Mouse (Mus musculus) adrenal gland, postnatal 10 days (tissue): ENCODE data around the gene Togaram2. TPM values are rescaled to one million over a fixed set of nuclear protein-coding genes. Genes with fewer than 3 reads are reported as not detected.

Experiments used
- DNase-seq: peaks from one replicate; pipeline ENCODE4 v3.0.0; 2021; ENCODE audit warnings: mixed read lengths
- total RNA-seq, 2 experiments: library from RNA; stranded (reverse); gene quantifications; 2 replicates each; pipeline ENCODE4 v1.2.3; 2021

The Togaram2 gene
- total RNA-seq, 2 experiments from 2014 or later, result 0.27 to 0.33 TPM

DNA sequence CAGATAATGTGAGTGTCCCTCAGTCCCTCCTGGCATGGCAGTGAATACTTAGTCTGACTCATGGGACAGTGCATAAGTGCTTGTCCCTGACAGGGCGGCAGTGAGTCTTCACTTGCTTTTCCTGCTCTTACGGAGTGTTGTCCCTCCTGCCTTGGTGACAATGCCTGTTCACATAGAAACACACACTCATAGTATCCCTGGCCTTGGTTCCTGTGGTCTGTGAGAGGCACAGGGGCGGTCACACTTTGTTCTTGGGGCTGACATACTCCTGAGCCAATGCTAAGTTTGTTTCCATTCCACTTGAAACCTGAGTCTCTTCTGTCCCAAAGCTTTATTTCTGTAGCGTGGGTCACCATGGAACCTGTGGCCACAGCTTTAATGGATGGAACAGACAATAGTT is 9.3 kb downstream of the Togaram2 start:
- no peak for DNase-seq

DNA sequence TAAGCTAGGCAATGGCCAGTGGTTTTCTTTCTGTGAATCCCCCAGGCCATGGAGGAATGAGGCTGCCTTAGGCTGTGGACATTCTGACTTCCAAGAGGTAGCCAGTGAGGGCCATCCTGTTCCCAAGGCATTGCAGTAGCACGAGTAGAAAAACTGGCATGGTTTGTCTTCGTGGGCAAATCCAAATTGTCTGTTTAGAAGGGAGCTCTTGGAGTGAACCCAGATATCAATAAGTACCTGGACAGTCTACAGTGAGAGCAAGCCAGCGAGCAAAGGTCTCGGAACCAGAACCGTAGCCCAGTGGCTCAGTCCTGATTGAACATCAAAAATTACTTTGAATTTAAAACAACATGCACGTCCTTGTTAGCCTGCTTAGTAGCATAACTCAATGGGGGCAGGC is 10.2 kb downstream of the Togaram2 start:
- no peak for DNase-seq

DNA sequence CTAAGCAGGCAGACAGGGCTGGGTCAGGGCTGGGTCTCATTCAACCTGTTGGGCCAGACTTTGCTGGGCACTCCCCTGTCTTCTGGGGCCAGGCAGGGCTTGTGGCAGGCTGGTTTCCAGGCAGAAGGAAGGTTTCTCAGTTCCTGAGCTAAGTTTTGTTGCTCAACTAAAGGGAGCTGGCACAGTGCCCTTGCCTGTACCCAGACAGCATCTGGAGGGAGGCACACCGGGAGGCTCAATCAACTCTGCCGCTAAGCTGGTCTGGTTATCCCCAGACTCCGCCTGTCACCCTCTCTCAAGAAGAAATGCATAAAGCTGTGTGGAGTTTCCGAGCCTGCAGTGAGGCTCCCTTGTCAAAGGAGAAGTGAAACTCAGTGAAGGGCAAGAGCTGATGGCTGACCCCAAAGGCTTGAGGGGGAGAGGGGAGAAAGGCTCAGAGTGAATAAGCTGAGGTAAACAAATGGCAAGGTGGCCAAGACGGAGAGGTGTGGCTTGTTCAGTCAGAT is 11.1 kb downstream of the Togaram2 start:
- peak; percentile 35 for DNase-seq

DNA sequence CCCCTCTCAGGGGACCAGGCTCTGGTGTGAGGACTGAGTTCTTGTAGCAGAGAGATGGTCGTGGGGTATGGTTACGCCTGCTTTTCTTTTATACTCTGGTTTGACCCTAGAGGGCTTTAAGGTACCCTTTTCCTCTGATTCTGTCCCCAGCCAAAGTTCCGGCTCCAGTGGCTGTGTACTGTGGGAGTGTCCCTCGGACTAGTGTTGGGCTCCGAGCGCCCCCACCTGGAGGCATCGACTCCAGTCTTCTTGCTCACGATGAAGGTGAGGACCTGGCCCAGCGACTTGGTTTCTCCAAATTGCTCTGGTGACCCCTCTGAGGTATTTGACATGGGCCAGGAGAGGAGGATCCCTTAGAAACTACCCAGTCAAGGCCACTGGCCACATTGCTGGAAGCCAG is 14.4 kb downstream of the Togaram2 start:
- no peak for DNase-seq

DNA sequence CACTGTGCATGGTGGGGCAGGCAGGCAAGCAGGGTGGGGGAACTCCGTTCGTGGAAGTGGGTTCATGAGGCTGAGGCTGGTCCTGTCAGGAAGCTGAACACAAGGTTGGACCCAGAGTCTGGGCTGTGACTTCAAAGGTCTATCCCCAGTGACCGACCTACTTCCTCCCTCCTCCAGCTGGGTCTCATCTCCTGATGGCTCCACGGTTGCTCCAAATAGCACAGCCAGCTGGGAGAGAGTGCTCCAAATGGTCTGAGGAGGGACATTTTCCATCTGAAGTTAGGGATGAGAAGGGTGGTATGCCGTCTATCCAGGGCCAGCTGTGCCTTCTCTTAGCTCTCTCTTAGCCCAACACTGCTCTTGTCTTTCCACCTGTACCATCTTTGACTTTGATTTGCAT is 16.8 kb downstream of the Togaram2 start:
- DNase-seq, result no peak

DNA sequence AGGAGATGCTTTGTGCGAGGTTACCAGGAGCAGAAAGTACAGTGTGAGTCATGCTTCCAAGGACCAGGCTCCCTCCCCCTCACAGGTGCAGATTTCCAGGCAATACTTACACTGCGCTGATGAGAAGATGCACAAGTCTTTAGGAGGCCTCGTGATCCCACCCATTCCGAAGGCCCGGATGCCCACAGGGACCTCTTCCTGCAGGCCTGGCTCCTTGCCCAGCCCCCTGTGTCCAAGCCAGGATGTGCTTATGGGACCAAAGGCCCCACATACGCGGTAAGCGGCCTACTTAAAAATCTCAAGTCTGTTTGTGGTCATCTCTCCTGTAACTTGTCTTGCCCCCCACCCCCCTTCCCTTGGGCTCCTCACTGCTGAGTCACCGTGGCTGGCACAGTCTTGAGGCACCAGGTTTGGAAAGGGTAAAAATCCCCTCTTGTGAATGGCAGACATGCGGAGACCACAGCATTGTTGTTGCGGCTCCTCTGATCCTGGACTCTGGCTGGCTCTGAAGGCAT is 18.4 kb downstream of the Togaram2 start:
- DNase-seq, result peak; percentile 24

DNA sequence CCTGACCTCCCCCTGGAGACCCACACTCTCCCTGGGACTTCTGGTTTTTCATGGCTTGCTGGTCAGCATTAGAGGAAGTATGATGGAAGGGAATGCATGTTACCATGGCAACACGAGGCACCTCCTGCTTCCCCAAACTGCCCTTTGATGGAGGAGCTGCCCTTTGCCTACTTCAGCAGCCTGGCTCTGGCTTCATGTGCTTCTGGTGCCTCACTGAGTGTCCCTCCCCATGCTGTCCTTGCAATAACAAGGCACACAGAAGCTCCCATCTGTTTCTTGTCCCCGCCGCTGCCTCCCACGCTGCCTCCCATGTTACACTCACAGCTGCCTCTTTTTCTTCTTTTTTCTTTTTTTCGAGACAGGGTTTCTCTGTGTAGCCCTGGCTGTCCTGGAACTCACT is 20.3 kb downstream of the Togaram2 start:
- no peak for DNase-seq

DNA sequence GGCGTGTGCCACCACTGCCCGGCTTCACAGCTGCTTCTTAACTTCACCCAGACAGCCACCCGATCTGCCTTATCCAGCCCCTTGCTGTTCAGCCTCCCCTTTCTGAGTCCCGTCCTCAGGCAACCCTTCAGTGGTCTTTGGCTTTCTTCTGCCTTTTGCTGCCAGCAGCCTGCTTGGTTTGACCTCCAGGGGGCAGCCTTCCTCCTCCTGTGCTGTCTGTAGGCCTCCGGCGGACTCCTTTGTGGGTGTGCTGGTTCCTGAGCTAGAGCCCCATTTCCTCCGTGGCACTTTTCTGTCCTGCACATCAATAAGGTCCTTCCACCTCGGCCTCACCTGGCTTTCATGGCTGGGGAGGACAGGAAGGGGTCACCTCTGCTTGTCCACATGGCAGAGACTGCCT is 20.7 kb downstream of the Togaram2 start:
- DNase-seq, result peak; percentile 24

DNA sequence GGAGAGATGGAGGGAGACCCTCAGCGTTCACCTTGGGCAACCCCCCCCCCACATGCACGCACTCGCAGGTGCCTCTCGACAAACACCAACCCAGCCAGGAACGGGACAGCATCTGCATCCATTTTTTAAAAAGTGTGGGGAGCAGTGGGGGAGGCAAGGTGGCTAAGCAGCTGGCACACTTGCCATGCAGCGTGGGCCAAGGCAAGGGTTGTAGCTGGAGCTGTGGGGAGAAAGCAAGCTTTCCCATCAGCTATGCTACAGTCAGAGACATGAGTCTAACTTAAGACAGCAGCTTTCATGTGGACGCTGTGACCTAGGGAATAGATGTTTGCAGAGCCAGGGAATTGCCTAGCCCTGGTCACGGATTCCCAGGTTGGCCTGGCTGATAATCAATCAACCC is 22.1 kb downstream of the Togaram2 start:
- DNase-seq, result no peak

DNA sequence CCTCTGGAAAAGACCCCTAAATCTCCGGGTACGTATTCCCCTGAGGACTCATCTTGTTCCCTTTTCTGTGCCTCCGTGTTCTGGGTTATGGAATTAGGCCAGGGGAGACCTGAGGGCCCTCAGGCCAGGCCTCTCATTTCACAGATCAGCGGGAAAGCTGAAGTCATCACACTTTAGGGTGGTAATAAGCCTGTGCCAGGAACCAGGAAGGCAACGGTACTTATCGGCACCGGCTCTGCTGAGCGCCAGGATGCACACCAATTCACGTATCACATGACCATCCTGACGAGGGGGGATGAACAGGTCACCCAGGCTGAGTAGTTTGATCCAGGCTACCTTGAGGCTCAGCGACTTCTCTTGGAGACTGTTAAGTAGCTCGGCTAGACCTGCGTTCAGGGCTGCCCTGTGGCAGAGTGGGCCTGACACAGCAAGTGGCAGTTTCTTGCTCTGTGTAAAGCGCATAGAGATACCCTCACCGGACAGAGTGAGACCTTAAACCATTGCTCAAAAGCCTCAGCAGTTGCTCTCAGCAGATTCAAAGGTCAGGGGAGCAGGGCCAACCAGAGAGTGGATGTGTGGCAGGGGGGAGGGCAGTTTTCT is 22.8 kb downstream of the Togaram2 start:
- DNase-seq, result no peak

DNA sequence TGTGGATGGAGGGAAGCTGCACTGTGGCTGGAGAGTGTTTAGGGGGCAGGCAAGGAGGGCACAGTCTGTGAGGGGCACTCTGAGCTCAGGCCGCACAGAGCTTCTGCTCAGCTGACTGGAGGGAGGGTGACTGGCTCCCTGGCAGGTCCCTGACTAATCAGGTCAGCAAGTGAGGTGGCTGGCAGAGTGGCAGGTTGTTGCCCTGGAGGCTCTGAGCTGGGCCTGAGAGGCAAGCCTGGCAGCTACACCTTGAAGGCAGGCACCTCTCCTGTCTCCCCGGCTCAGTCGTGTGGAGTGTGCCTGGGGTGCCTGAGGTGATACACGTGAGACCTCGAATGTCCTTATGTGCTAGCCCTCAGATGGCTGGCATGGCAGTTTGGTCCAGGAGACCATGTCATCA is 23.3 kb downstream of the Togaram2 start:
- DNase-seq, result peak; percentile 12

DNA sequence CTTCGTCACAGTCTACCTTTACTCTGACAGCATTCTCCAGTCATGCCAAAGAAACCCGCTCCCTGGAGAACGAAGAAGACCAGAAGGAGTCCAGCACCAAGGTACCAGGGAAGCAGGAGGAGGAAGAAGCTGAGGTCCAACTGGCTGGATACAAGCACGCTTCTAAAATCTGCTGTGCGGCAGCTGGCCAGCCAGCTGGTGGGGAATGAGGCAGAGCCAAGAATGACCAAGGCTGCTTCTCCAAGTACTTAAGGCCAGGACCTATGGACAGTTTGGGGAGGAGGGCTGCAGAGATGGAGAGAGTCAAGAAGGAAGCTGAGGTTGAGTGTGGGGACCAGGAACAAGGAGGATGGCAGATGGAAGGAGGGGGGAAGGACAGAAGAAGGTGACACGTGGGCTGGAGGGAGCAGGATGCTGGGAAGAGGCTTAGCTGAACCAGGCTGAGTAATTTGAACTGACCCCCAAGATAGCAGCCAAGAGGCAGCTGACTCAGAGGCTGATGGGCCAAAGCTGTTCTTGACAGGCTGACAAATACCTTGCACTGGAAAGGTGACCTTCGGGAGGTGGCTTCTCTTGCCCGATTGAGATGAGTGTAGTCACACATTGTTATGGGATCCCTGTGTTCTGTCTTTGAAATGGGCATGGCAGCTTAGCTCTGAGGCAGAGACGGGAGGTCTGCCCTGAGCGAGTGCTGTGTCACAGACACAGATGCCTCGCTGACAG is 25.0 kb downstream of the Togaram2 start:
- peak; percentile 13 for DNase-seq

DNA sequence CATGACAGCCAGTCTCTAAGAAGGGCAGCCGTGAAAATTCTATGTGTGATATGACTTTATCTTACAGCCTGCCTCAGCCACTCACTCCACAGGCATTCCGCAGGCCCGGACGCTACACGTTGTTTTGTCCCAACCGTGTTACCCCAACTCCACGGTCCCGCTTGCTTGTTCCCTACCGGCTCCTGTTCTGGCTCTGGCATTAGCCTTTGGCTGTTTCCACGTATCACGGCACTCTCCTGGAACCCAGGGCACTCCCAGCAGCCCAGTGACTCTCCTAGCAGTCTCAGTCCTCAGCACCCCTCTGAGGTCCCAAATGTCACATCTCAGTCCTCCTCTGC is 25.5 kb downstream of the Togaram2 start:
- DNase-seq, result no peak

DNA sequence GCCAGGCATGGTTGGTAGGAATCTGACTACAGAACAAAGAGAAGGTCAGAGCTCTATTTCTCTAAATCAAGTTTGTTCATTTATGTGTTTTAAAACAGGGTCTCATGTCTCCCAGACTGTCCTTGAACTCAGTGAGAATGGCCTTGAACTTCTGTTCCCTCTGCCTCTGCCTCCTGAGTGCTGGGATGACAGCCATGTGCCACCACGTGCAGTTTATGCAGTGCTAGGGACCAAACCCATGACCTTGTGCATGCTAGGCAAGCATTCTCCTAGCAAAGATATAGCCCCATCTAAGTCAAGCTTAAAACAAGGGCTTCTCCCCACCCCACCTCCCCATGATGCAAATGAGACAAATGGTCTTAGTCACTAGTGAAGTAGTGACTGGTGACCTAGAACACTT is 32.1 kb downstream of the Togaram2 start:
- DNase-seq, result no peak

DNA sequence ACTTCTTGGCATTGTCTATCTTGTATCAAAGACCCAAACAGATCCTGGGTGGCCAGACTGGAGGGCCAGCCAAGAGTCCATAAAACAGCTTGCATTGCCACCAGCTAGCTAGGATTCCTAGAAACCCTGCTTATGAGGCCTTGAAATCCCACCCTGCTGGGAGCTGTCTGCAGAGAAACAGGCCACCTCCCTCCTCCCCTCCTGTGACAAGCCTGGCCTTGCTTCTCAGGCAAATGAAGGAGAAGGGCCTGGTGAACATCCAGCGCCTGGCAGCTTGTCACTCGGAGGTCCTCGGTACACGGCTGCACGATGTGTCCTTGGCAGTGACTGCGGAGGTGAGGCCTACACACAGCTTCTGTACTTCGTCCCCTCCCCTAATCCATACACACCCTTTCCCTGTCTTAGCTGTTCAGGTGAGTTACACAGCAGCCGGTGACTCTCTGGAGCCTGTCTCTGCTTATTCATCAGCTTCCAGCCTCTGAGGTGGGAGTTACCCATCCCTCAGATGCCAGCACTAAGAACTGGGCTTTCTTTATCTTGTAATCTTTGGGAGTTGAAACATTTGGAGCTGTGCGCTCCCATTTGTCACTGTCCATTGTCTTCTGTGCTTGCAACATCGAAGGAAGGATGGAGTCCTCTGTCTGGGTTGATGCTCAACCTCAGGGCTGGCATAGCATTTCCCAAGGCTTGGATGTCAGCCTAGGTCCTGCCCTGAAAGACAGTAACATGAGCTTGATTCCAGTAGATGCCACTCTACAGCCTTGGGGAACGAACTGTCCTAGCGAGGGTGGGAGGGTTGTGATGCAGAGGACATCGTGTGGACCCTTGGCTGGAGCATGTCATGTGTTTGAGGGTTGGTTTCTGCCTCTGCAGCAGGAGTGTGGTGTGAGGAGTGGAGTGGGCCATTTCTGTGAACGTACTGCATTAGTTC is 32.8 kb downstream of the Togaram2 start:
- peak; percentile 9 for DNase-seq

DNA sequence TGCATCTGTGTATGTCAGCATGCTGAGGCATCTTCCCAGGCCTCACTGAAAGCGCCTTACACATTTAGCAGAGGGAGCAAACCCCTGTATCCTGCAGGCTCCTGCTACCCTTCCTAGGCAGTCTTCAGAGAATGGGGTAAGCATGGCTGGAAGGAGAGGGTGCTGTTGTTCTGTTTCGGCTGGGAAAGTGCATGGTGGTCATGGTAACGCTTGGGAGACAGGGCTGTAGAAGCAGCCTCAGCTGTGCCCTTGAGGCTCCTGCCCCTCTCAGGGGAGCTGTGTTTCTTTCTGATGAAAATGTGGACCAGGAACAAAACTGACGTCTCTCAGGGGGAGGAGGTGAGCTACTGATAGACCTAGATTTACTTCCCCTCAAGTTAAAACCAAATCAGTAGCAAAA is 34.7 kb downstream of the Togaram2 start:
- no peak for DNase-seq

DNA sequence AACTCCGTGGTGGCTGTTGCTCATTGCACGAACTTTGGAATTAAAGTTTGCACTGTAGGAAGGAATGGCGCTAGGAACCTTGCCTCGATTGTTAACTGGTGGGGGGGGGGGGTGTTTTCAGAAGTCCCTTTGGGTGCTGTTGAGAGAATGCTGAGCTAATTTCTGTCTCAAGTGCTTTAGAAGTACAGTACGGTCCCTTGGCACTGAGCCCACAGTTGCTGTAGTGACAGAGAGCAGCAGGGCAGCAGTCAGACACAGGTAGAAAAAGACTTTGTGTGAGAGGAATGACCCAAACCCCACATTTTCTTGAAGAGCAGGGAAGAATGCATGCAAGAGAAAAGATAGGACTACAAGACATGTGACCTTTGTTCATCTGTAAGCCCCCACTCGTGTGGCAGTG is 39.2 kb downstream of the Togaram2 start:
- DNase-seq, result peak; percentile 42

DNA sequence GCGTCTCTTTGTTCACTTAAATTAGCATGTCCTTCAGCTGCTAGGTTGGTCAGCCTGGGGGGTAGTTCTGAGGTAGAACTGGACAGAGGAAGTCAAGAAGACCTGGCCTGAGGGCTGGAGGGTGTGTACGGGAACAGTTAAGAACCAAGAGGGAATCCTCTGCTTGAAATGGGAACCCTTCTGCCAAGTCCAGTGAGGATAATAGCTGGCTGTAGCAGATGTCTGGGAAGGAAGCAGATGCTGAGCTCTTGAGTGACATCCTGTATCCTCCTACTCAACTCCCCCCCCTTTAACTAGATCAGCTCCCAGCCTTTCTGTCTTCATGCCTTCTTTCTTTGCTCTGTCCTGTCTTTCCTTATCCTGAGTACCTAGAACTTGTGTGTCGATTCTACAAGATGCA is 42.0 kb downstream of the Togaram2 start:
- DNase-seq, result no peak

DNA sequence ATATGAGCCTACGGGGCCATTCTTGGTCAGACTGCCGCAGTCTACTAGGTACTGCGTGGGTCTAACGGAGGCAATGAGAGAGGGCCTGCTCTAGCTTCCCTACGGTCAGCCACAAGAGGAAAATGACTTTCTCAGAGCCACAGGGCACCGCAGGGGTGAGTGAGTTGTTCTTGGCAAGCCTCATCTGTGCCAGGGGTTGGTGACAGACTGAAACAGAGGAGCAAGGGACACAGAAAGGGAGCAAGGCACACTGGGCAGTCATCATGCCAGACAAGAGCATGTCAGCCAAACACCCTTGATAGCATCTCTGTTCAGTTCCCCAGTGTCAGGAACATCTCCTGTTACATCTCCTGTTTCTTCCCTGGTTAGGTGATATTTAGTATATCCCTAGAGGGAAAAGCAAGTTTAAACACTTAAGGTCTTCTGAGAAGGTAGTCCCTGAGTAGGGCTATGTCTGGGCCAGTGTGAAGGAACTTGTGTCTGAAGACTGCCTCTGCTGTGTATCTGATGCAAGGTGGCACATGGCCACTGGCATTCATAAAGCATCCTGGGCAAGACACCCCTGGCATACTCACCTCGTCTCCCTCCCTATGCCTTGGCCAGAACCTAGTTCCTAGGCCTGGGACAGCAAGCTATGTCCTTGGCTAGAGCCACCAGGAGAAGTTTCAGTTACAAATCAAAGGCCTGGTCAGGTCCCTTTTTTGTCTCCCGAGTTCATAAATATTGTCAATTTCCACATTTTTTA is 45.0 kb downstream of the Togaram2 start:
- DNase-seq, result peak; percentile 12

DNA sequence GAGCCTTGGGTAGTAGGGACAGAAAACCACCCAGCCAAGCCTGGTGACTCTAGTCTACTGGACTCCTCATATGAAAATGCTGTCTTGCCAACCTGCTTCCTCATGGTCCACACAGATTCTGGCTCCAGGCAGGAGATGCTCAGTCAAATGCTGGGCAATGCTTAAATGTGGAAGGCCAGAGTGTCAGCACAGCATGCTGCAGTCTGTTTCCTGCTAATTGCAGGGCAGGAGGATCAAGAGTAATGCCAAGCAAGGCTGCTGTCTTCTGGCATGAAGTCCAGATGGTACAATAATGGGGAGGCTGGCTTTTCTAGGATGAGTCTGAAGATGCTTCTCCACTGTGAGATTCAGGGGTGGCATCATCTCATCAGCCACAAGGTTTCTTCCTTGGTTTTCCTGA is 47.4 kb downstream of the Togaram2 start:
- DNase-seq, result no peak

DNA sequence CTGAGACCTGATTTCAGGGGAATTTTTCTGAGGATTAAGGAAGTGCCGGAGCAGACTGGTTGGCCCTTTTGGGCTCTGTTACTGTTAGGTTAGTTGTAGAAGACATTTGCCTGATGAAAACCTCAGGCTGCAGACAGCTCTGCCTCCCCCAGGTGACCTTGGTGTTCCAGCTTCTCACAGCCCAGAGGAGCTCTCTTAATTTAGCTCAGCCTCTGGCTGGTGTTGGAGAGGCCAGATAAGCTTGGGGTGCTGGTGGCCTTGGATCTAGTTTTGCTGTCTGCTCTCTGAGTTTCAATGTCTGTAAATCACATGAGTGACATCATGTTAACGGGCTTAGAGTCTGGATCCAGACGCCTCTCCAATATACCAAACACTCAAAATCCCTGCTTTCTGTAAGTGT is 48.0 kb downstream of the Togaram2 start:
- peak; percentile 58 for DNase-seq

DNA sequence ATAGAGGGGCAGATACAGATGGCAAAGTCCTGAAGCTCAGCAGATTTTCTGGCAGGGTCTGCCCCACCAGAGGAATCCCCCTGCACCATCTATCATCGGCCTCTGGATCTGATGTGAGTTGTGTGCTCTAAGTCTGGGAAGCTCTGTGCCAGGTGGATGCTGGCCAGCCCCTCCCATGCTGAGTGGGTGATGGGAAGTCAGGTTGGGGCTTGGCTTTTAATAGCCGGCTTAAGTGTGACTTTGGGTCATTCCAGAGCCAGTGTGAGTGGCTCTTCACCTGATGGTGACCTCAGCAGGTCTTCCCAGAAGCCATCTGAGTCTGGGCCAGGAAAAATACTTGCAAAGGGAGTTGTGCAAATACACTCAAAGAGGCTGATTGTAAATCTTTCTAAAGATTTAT is 57.6 kb downstream of the Togaram2 start:
- DNase-seq, result no peak
